Mouse (Mus musculus) hindbrain, embryonic 13.5 days (tissue): ENCODE data around the gene Ccr1. TPM values are rescaled to one million over a fixed set of nuclear protein-coding genes. Genes with fewer than 3 reads are reported as not detected.
A peak's percentile ranks its signal among the peaks of the same experiment; 100 is the strongest.
"Not testable (repeated sequence)": the region's sequence is repeated elsewhere in the genome, so short reads cannot be mapped to it uniquely, and the experiment has no call there.

Source experiments
- ATAC-seq: fragments of 200-750 bp; cut with Nextera tagmentation; 2 replicates; pipeline ENCODE4 v1.8.0; 2017; ENCODE audit warnings: moderate TSS enrichment; ENCODE audit not compliant: low FRiP score
- H3K27ac ChIP-seq: fragments of 300-500 bp; sonication (generic); 2 replicates; pipeline ENCODE4 v1.5.1; 2015; ENCODE audit warnings: inconsistent platforms, mild to moderate bottlenecking, moderate library complexity
- H3K27me3 ChIP-seq: fragments of 300-500 bp; sonication (generic); 2 replicates; pipeline ENCODE4 v1.6.1; 2015; ENCODE audit warnings: mild to moderate bottlenecking, inconsistent platforms
- H3K36me3 ChIP-seq: fragments of 300-500 bp; sonication (generic); 2 replicates; pipeline ENCODE4 v1.6.1; 2015; ENCODE audit warnings: mild to moderate bottlenecking, inconsistent platforms
- H3K4me1 ChIP-seq: fragments of 300-500 bp; sonication (generic); replicated peaks from 2 replicates; pipeline ENCODE4 v1.6.1; 2015; ENCODE audit warnings: inconsistent platforms
- H3K4me2 ChIP-seq: fragments of 300-500 bp; sonication (generic); 2 replicates; pipeline ENCODE4 v1.6.1; 2015; ENCODE audit warnings: inconsistent platforms, mild to moderate bottlenecking, moderate library complexity
- H3K4me3 ChIP-seq: fragments of 300-500 bp; sonication (generic); 2 replicates; pipeline ENCODE4 v1.5.1; 2015; ENCODE audit warnings: mild to moderate bottlenecking, inconsistent platforms
- H3K9ac ChIP-seq: fragments of 300-500 bp; sonication (generic); 2 replicates; pipeline ENCODE4 v1.6.1; 2015; ENCODE audit warnings: mild to moderate bottlenecking, inconsistent platforms
- H3K9me3 ChIP-seq: fragments of 300-500 bp; sonication (generic); 2 replicates; pipeline ENCODE4 v1.6.1; 2016; ENCODE audit warnings: inconsistent platforms
- WGBS: fragments of 180-500 bp; shearing (Covaris S2); methylation state at CpG from one replicate; pipeline ENCODE4 v1.1.7; 2015; 5-methylcytosine and 5-hydroxymethylcytosine counted together
- polyA plus RNA-seq: library from polyadenylated mRNA; unstranded; fragments of >200 nt; fragmentation: Nextera tagmentation; extraction: Ambion mirVana; gene quantifications from 2 replicates; pipeline ENCODE4 v1.2.1, GENCODE M21; 2015

The Ccr1 gene
- polyA plus RNA-seq, 1 experiment from 2014 or later = 1.2 TPM

GRCm38 (mm10) chr9:123930926-123931325 is 37.6 kb downstream of the Ccr1 start:
- Histone ChIP-seq H3K4me1 (no peaks in the 10 kb centered on the region), H3K27me3 (no peaks in the 10 kb centered on the region), H3K27ac (no peak overlapping the region), H3K4me2 (no peak overlapping the region), H3K4me3 (no peak overlapping the region), H3K9me3 (no peaks in the 10 kb centered on the region), H3K36me3 (no peaks in the 10 kb centered on the region), H3K9ac (no peak overlapping the region)
- ATAC-seq = no peak
- WGBS = 93% methylated on average over 3 of the region's 3 CpGs

GRCm38 (mm10) chr9:123930476-123930875 is 38.0 kb downstream of the Ccr1 start:
- Histone ChIP-seq H3K4me3 (no peak overlapping the region), H3K4me1 (no peaks in the 10 kb centered on the region; the same call in 1 of the 2 replicates), H3K9ac (no peak overlapping the region), H3K36me3 (no peaks in the 10 kb centered on the region), H3K4me2 (no peak overlapping the region), H3K9me3 (no peaks in the 10 kb centered on the region), H3K27ac (no peak overlapping the region), H3K27me3 (no peaks in the 10 kb centered on the region)
- WGBS = 87% methylated on average over 3 of the region's 3 CpGs
- no peak for ATAC-seq

- 86% methylated on average over 4 of the region's 4 CpGs for WGBS
- Histone ChIP-seq H3K4me3 (no peak overlapping the region), H3K4me1 (no peaks in the 10 kb centered on the region; the same call in 1 of the 2 replicates), H3K9ac (no peak overlapping the region), H3K27ac (no peak overlapping the region), H3K27me3 (no peaks in the 10 kb centered on the region), H3K9me3 (no peaks in the 10 kb centered on the region), H3K4me2 (no peak overlapping the region), H3K36me3 (no peaks in the 10 kb centered on the region)
- no peak for ATAC-seq
Measured at GRCm38 (mm10) chr9:123929936-123930335, 38.6 kb downstream of the Ccr1 start.

- no peak for ATAC-seq
- Histone ChIP-seq H3K9me3 (no peaks in the 10 kb centered on the region), H3K27me3 (no peaks in the 10 kb centered on the region), H3K27ac (no peak overlapping the region), H3K4me1 (peaks cover 2% of the 10 kb centered on the region), H3K9ac (no peak overlapping the region), H3K4me3 (no peak overlapping the region), H3K4me2 (no peak overlapping the region), H3K36me3 (no peaks in the 10 kb centered on the region)
- 61% methylated on average over 8 of the region's 8 CpGs for WGBS
Measured at GRCm38 (mm10) chr9:123928759-123929246, 39.7 kb downstream of the Ccr1 start.

GRCm38 (mm10) chr9:123928118-123928758 is 40.3 kb downstream of the Ccr1 start:
- Histone ChIP-seq H3K27ac (no peak overlapping the region), H3K4me2 (no peak overlapping the region), H3K4me1 (peaks cover 8% of the 10 kb centered on the region), H3K27me3 (no peaks in the 10 kb centered on the region), H3K9me3 (no peaks in the 10 kb centered on the region), H3K4me3 (no peak overlapping the region), H3K9ac (no peak overlapping the region), H3K36me3 (no peaks in the 10 kb centered on the region)
- WGBS = 80% methylated on average over 12 of the region's 12 CpGs
- ATAC-seq = no peak

- 0 out of 2 replicates have a peak overlapping the region, but pooled peaks have one; percentile 11 for H3K9ac ChIP-seq
- WGBS = 59% methylated on average over 16 of the region's 16 CpGs
- ATAC-seq = no peak
Measured at GRCm38 (mm10) chr9:123927281-123927960, 41.1 kb downstream of the Ccr1 start.

GRCm38 (mm10) chr9:123926041-123926440 is 42.5 kb downstream of the Ccr1 start:
- H3K27ac ChIP-seq = peak overlapping the region; percentile 98; the same call in 1 of the 2 replicates
- peak overlapping the region; percentile 58 for H3K4me3 ChIP-seq
- H3K4me1 ChIP-seq, H3K9me3 ChIP-seq, H3K27me3 ChIP-seq, ATAC-seq, H3K36me3 ChIP-seq: not testable (repeated sequence)
- 6% methylated on average over 5 of the region's 5 CpGs for WGBS
- H3K9ac ChIP-seq = peak overlapping the region; percentile 69; the same call in 1 of the 2 replicates
- H3K4me2 ChIP-seq = peak overlapping the region; percentile 55

More at GRCm38 (mm10) chr9:123927281-123927960, 41.1 kb downstream of the Ccr1 start:
- H3K36me3 ChIP-seq = no peaks in the 10 kb centered on the region
- no peaks in the 10 kb centered on the region for H3K27me3 ChIP-seq
- H3K27ac ChIP-seq = no peak overlapping the region
- peaks cover 10% of the 10 kb centered on the region for H3K4me1 ChIP-seq
- H3K4me2 ChIP-seq = no peak overlapping the region
- H3K9me3 ChIP-seq = no peaks in the 10 kb centered on the region
- H3K4me3 ChIP-seq = no peak overlapping the region

GRCm38 (mm10) chr9:123925101-123925946 is 43.2 kb downstream of the Ccr1 start:
- Histone ChIP-seq H3K27me3 (no peaks in the 10 kb centered on the region), H3K4me2 (peak overlapping the region; percentile 69), H3K9ac (peak overlapping the region; percentile 84), H3K9me3 (no peaks in the 10 kb centered on the region), H3K4me3 (peak overlapping the region; percentile 58), H3K27ac (peak overlapping the region; percentile 98), H3K36me3 (no peaks in the 10 kb centered on the region), H3K4me1 (peaks cover 10% of the 10 kb centered on the region)
- 5% methylated on average over 44 of the region's 44 CpGs for WGBS
- ATAC-seq = peak; percentile 87

- Histone ChIP-seq H3K4me2 (peak overlapping the region; percentile 69), H3K27me3 (no peaks in the 10 kb centered on the region), H3K4me3 (peak overlapping the region; percentile 58), H3K9ac (peak overlapping the region; percentile 84), H3K4me1 (peaks cover 10% of the 10 kb centered on the region), H3K9me3 (no peaks in the 10 kb centered on the region), H3K27ac (peak overlapping the region; percentile 98), H3K36me3 (no peaks in the 10 kb centered on the region)
- peak; percentile 85 for ATAC-seq
- under 1% methylated on average over 40 of the region's 49 CpGs for WGBS
Measured at GRCm38 (mm10) chr9:123924589-123925066, 43.9 kb downstream of the Ccr1 start.

- Histone ChIP-seq H3K4me2 (peak overlapping the region; percentile 69), H3K4me3 (peak overlapping the region; percentile 58), H3K27ac (peak overlapping the region; percentile 98), H3K9ac (peak overlapping the region; percentile 84)
- not testable (repeated sequence) for H3K4me1 ChIP-seq, H3K27me3 ChIP-seq, H3K36me3 ChIP-seq, H3K9me3 ChIP-seq
- WGBS = under 1% methylated on average over 11 of the region's 11 CpGs
- ATAC-seq = peak; percentile 66
Measured at GRCm38 (mm10) chr9:123924035-123924434, 44.5 kb downstream of the Ccr1 start.

GRCm38 (mm10) chr9:123923146-123923991 is 45.1 kb downstream of the Ccr1 start:
- H3K4me2 ChIP-seq = peak overlapping the region; percentile 69
- ATAC-seq = peak; percentile 12
- H3K27me3 ChIP-seq = no peaks in the 10 kb centered on the region
- peak overlapping the region; percentile 98 for H3K27ac ChIP-seq
- H3K9ac ChIP-seq = peak overlapping the region; percentile 68
- no peaks in the 10 kb centered on the region for H3K36me3 ChIP-seq
- H3K9me3 ChIP-seq = no peaks in the 10 kb centered on the region
- peak overlapping the region; percentile 58 for H3K4me3 ChIP-seq
- under 1% methylated on average over 44 of the region's 53 CpGs for WGBS
- peaks cover 10% of the 10 kb centered on the region for H3K4me1 ChIP-seq
